In the genomic region with DNA sequence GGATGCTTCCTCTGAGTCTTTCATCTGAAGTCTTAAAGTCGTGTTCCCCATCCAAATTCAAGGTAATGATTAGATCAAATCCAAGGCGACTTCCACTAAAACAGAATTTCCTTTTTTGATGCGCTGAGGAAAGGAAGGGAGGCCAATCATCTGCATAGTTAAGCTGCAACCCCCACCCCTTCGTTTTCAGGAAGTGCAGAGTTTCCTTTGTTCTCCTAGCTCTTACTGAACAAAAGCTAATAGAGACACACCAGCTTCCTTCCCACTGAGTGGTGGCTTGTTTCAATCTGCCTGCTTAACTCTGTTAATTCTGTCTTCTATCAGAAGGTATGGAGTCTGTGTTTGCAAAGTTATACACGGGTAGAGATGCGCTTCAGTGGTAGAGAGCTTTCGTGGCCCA, we compare ENCODE assay signal across 9 mouse cellular contexts. TPM values are rescaled to one million over a fixed set of nuclear protein-coding genes. Genes with fewer than 3 reads are reported as not detected.
DNase-seq lines count a peak whose midpoint lies in the region; ATAC-seq and TF ChIP-seq lines count a peak whose summit lies in the region.
"Had no signal": no experiment of that assay in that cellular context is flagged by ENCODE, and none has a peak within 500 bp of the region (broad histone marks: within the 10 kb centered on the region; RNA-seq: fewer than 3 reads in every experiment).

No protein-coding gene starts in this region.

- TF ChIP-seq CTCF in forebrain, postnatal 0 days (IDR thresholded peaks at IDR 0.05; ENCODE audit: low read depth): no peak

- H3K4me2 ChIP-seq in forebrain, postnatal 0 days (ENCODE audit: low read depth): peak overlapping the region; percentile 92; the same call in 1 of the 2 replicates
- no peak overlapping the region for H3K4me2 ChIP-seq in forebrain, embryonic 13.5 days

- no peaks in the 10 kb centered on the region for H3K4me1 ChIP-seq in forebrain, postnatal 0 days (ENCODE audit: insufficient read depth)
- peaks cover 9% of the 10 kb centered on the region for H3K4me1 ChIP-seq in forebrain, embryonic 13.5 days

- H3K9ac ChIP-seq in forebrain, postnatal 0 days: no peak overlapping the region
- H3K9ac ChIP-seq in forebrain, embryonic 13.5 days: no peak overlapping the region

- H3K4me3 ChIP-seq in forebrain, postnatal 0 days (ENCODE audit: low read depth, low read length): 0 out of 2 replicates have a peak overlapping the region, but pooled peaks have one; percentile 7
- no peak overlapping the region for H3K4me3 ChIP-seq in forebrain, embryonic 13.5 days

- WGBS in forebrain, postnatal 0 days: 28% methylated on average over 7 of the region's 7 CpGs
- 26% methylated on average over 7 of the region's 7 CpGs for WGBS in forebrain, embryonic 13.5 days

- no peaks in the 10 kb centered on the region for H3K27me3 ChIP-seq in forebrain, postnatal 0 days (ENCODE audit: insufficient read depth, low read length)
- peaks cover 22% of the 10 kb centered on the region; the same call in 1 of the 2 replicates for H3K27me3 ChIP-seq in forebrain, embryonic 13.5 days

- H3K9me3 ChIP-seq in forebrain, postnatal 0 days (ENCODE audit: low read length): no peaks in the 10 kb centered on the region
- H3K9me3 ChIP-seq in forebrain, embryonic 13.5 days (replicated peaks): no peaks in the 10 kb centered on the region

- H3K27ac ChIP-seq in forebrain, postnatal 0 days (ENCODE audit: low read depth, low read length): no peak overlapping the region; the same call in 1 of the 2 replicates
- no peak overlapping the region for H3K27ac ChIP-seq in forebrain, embryonic 13.5 days

- DNase-seq in forebrain, postnatal 0 days: peak; percentile 7
- DNase-seq in ZHBTc4 (ENCODE audit: low read depth, low spot score): peak; percentile 44
- no peak for DNase-seq in gastrocnemius, postnatal 10 days
- DNase-seq in gastrocnemius, adult 8-10 months (ENCODE audit: low spot score in 2 of 2): no peak
- no peak for DNase-seq in frontal cortex, postnatal 25 days (ENCODE audit: low spot score in 2 of 2)

- no peaks in the 10 kb centered on the region for H3K36me3 ChIP-seq in forebrain, postnatal 0 days (ENCODE audit: insufficient read depth)
- H3K36me3 ChIP-seq in forebrain, embryonic 13.5 days (ENCODE audit: poor library complexity, severe bottlenecking): peaks cover 3% of the 10 kb centered on the region; the same call in 1 of the 2 replicates

- peak; percentile 86; the same call in 1 of the 2 replicates for ATAC-seq in forebrain, postnatal 0 days
- no peak for ATAC-seq in forebrain, embryonic 13.5 days
- peak; percentile 32 for ATAC-seq in inflammation-experienced regulatory T-cells, adult 6 months
- peak; percentile 71 for ATAC-seq in megakaryocyte progenitor cell, adult 5-6 weeks (replicated peaks; ENCODE audit: poor library complexity)

RNA-seq across cellular contexts. Expression of a gene that starts 1.5 kb away (rescaled TPM):
- total RNA-seq in forebrain, postnatal 0 days (2014; rRNA removed): 4.5 and 7.0 TPM in 2 replicates
- polyA plus RNA-seq in forebrain, postnatal 0 days (2015; fragmentation: Nextera tagmentation; extraction: Ambion mirVana): 5.2 and 5.6 TPM in 2 replicates
- 5.9 and 6.6 TPM in 2 replicates for polyA plus RNA-seq in forebrain, embryonic 13.5 days (2015; fragmentation: Nextera tagmentation; extraction: Ambion mirVana)
- under 1 TPM in 2 of 3 experiments, not detected in 1; 0.11 to 0.71 TPM for polyA plus RNA-seq in inflammation-experienced regulatory T-cells, adult 6 months (2017; shearing (Covaris generic))
- total RNA-seq in megakaryocyte progenitor cell, adult 5-6 weeks (2015): 1.8 and 2.2 TPM in 2 replicates
- 0.92 and 1.9 TPM in 2 replicates for total RNA-seq in megakaryocyte progenitor cell, adult 5-6 weeks (2017)
- 1 to 10 TPM; 5.0 to 5.9 TPM for total RNA-seq in gastrocnemius, postnatal 10 days (2021)
- total RNA-seq in gastrocnemius, adult 8-10 months (2022): 1 to 10 TPM in 3 of 4 experiments, under 1 TPM in 1; 0.70 to 1.4 (median 1.2) TPM

RNA-seq across cellular contexts. Expression of a gene that starts 36.0 kb away (rescaled TPM):
- 38.3 and 42.9 TPM in 2 replicates for total RNA-seq in forebrain, postnatal 0 days (2014; rRNA removed)
- 24.6 and 36.7 TPM in 2 replicates for polyA plus RNA-seq in forebrain, postnatal 0 days (2015; fragmentation: Nextera tagmentation; extraction: Ambion mirVana)
- 43.2 and 44.3 TPM in 2 replicates for polyA plus RNA-seq in forebrain, embryonic 13.5 days (2015; fragmentation: Nextera tagmentation; extraction: Ambion mirVana)
- 10 to 100 TPM; 25.9 to 43.3 (median 32.2) TPM for polyA plus RNA-seq in inflammation-experienced regulatory T-cells, adult 6 months (2017; shearing (Covaris generic))
- 37.9 and 44.6 TPM in 2 replicates for total RNA-seq in megakaryocyte progenitor cell, adult 5-6 weeks (2015)
- total RNA-seq in megakaryocyte progenitor cell, adult 5-6 weeks (2017): 43.3 and 45.3 TPM in 2 replicates
- 10 to 100 TPM; 29.0 to 31.1 TPM for total RNA-seq in gastrocnemius, postnatal 10 days (2021)
- 10 to 100 TPM; 28.2 to 32.1 (median 29.8) TPM for total RNA-seq in gastrocnemius, adult 8-10 months (2022)

RNA-seq across cellular contexts. Expression of a gene that starts 43.0 kb away (rescaled TPM):
- 7.5 and 8.8 TPM in 2 replicates for total RNA-seq in forebrain, postnatal 0 days (2014; rRNA removed)
- 6.8 and 8.0 TPM in 2 replicates for polyA plus RNA-seq in forebrain, postnatal 0 days (2015; fragmentation: Nextera tagmentation; extraction: Ambion mirVana)
- polyA plus RNA-seq in forebrain, embryonic 13.5 days (2015; fragmentation: Nextera tagmentation; extraction: Ambion mirVana): 49.3 and 51.4 TPM in 2 replicates
- 10 to 100 TPM in 1 of 3 experiments, 1 to 10 TPM in 2; 3.0 to 32.7 (median 3.6) TPM for polyA plus RNA-seq in inflammation-experienced regulatory T-cells, adult 6 months (2017; shearing (Covaris generic))
- total RNA-seq in megakaryocyte progenitor cell, adult 5-6 weeks (2015): 44.7 and 46.0 TPM in 2 replicates
- 33.6 and 36.4 TPM in 2 replicates for total RNA-seq in megakaryocyte progenitor cell, adult 5-6 weeks (2017)
- total RNA-seq in gastrocnemius, postnatal 10 days (2021): 10 to 100 TPM in 1 of 2 experiments, 1 to 10 TPM in 1; 8.7 to 10.1 TPM
- under 1 TPM in 1 of 4 experiments, not detected in 3; 0.29 TPM for total RNA-seq in gastrocnemius, adult 8-10 months (2022)

RNA-seq across cellular contexts. Expression of a gene that starts 54.6 kb away (rescaled TPM):
- total RNA-seq in forebrain, postnatal 0 days (2014; rRNA removed): not detected in 2 replicates
- not detected in 2 replicates for polyA plus RNA-seq in forebrain, postnatal 0 days (2015; fragmentation: Nextera tagmentation; extraction: Ambion mirVana)
- polyA plus RNA-seq in forebrain, embryonic 13.5 days (2015; fragmentation: Nextera tagmentation; extraction: Ambion mirVana): not detected in 2 replicates
- polyA plus RNA-seq in inflammation-experienced regulatory T-cells, adult 6 months (2017; shearing (Covaris generic)): not detected
- not detected in 2 replicates for total RNA-seq in megakaryocyte progenitor cell, adult 5-6 weeks (2015)
- not detected in 2 replicates for total RNA-seq in megakaryocyte progenitor cell, adult 5-6 weeks (2017)
- under 1 TPM in 1 of 2 experiments, not detected in 1; 0.14 TPM for total RNA-seq in gastrocnemius, postnatal 10 days (2021)
- total RNA-seq in gastrocnemius, adult 8-10 months (2022): not detected
- polyA plus RNA-seq: intestine, embryonic 14.5 days had no signal

Comparison
In these comparisons a context has a peak if more than half of its experiments do, and no peak if none do; other contexts are left out.
1. DNase-seq: peak in forebrain, postnatal 0 days (single experiment) and ZHBTc4 (single experiment); none in gastrocnemius, postnatal 10 days (single experiment), gastrocnemius, adult 8-10 months (0 of 2) and frontal cortex, postnatal 25 days (0 of 2).